Mouse (Mus musculus) lung, postnatal 4 days (tissue): ENCODE data around the gene H60b.
"Not testable (repeated sequence)": the region's sequence is repeated elsewhere in the genome, so short reads cannot be mapped to it uniquely, and the experiment has no call there.

ENCODE experiments used
- DNase-seq, 2 experiments: peaks; one replicate each; pipeline ENCODE4 v3.0.0; 2021

H60b gene

DNA sequence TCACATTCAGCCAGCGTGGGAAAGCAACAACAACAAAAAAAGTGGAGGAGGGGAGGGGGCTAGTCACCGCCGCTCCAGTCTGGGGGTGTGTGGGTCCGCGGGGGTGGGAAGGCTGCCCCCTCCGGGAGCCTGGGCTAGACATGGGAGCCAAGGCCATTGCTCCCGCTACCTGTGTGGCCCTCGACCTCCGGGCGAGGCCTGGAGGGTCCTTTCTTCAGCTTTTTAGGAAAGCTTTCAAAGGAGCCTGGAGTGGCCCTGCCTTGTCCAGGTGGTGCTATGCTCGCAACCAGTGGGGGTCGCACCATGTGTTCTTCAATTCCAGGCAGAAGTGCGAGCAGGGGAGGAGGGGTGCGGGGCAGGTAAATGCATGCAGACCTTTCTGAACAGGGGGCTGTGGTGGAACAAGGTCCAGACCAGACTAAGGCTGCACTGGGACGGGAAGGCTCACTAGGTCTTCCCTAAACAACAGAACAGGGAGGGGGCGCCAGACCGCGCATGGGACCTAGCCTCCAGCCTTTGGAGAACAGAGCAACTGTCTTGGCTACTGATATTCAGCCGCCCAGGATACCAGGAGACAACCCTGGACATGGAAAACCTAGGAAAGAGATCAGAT, 116.2 kb downstream of the H60b start:
- DNase-seq: no peak

DNA sequence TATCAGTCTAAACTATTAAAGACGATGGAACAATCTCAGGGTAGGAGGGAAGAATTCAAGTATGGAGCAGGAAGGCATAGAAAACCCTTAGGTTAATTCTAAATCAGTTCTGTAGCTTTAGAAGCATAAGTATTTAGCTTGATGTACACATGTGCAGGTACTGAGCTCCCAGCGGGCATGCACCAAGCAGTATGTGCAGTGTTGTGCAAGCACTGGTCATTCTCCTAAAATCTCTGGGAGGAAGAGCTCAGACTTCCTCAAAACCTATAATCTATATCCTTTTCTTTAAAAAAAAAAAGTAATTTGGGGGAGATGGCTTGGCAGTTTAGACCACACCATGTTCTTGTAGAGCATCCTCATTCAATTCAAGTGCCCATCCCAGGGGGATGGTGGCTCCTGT, 120.1 kb downstream of the H60b start:
- DNase-seq: not testable (repeated sequence)

DNA sequence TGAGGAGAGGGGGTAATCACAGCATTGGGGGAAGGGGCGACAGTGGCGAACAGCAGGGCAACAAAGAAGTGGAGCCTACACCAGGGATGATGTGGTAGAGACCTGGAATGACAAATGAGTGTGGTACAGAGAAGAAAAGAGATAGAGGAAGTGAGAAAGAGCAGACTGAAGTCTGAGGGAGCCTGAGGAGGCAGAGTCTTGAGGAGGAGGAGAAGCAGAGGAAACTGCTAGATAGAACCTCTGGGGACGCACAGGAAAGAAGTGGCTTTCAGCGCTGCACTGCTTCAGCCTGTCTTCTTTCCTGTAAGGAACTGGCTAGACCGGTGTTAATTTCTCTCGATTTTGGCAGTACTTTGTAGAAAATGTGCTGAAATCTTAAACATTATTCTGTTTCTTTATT, 124.4 kb downstream of the H60b start:
- no peak for DNase-seq

DNA sequence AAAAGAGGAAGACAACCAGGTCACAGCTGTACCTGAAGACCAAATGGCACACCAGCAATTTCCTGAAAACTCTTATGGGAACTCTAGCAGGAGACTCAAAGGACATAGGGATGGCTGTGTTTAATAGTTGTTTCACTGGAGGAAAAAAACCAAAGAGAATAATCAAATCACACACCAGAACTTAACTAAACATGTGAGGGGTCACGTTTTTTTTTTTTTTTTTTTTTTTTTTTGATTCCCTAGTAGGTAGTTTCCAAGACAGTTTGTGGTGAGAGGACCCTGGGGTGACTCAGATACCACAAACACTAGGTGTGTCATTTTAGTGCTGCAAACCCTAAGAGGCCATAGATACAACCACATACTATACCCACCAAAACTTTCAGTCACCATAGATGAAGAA, 137.3 kb downstream of the H60b start:
- no peak for DNase-seq

DNA sequence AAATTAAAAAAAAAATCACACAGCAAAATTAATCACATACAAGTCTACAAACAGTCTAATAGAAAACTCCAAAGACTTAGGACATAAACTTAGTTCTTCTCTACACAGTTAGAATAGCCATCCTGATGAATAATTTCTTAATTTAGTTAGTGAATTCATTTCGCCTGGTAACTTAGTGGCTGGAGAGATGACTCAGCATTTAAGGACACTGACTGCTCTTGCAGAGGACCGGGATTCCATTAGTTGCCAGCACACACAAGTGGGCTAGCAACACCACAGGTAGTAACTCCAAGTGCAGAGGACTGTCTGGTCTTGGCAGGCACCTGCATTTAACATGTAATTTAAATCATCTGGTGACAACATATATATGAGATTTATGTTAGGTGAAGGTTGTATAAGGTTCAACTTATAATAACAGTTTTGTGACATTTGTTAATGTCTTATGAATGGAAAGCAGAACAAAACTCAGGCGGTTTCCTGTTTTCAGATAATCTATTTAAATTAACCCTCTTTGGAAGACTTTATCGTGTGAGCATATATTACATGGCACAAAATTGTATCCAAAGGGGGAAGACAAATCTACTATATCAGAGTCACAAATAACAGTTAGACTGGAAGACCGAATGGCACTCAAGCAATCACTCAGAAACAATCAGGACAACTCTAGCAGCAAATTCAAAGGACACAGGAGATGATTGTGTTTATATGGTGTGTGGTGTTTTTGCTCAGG, 138.8 kb downstream of the H60b start:
- no peak for DNase-seq

DNA sequence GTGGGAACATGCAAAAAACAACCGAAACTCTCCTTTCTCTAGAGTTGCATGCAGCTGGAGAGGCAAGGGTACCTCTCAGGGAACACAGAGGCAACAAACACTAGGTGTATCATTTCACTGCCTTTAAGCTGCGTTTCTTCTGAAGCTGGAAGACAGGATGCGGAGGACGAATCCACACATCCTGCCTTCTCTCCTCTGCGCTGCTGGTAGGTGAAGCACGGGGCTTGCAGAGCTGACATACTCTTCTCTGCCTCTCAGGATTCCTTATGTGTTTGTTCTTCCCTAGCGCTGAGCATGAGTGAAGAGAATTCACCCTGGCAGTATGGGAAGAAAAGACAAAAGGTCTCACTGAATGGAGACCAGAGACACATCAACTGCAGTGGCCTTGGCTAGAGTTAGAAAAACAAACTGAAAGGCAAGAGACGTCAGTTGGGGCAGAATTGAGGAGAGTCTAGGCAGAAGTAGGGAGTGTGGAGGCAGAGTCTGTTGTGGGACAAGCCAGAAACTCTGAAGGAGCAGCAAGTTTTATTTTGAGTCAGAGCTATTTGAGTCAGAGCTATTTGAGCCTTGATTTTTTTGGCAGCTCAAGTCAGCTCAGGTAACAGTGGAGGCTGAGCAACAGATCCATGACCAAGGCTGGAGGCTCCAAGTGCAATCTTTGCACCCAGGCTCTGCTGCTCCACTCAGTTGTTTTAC, 139.5 kb downstream of the H60b start:
- DNase-seq: no peak

DNA sequence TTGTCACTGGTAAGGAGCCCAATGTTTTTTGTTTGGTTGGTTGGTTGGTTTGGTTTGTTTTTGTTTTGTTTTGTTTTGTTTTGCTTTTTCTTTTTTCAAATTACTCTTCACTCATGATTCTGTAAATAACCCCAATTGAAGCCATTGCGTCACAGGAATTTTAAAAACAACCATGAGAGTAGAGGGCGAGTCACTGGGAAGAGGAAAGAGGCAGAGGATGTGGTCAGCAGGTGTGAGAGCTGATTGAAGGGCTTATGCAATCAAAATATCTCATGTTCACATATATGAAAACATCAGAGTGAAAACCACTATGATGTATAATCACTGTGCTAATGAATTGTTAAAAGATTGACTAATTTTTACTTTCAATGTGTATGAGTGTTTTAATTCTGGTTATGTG, 140.9 kb downstream of the H60b start:
- DNase-seq: no peak

DNA sequence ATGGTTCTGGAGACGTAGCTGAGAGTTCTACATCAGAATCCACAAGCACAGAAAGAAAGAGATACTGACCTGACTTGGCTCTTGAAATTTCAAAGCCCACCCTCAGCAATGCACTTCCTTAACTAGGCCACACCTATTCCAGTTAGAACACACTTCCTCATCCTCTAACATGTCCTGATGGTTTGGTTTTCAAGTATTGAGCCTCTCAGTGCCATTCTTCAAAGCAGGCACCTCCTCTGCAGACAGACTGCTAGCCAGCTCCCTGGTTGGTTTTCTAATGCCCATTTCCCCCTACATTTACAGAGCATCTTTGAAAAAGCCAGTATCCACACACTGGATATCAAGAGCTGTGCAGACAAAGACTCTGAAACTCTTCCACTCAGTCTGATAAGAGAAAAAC, 143.3 kb downstream of the H60b start:
- DNase-seq: no peak

DNA sequence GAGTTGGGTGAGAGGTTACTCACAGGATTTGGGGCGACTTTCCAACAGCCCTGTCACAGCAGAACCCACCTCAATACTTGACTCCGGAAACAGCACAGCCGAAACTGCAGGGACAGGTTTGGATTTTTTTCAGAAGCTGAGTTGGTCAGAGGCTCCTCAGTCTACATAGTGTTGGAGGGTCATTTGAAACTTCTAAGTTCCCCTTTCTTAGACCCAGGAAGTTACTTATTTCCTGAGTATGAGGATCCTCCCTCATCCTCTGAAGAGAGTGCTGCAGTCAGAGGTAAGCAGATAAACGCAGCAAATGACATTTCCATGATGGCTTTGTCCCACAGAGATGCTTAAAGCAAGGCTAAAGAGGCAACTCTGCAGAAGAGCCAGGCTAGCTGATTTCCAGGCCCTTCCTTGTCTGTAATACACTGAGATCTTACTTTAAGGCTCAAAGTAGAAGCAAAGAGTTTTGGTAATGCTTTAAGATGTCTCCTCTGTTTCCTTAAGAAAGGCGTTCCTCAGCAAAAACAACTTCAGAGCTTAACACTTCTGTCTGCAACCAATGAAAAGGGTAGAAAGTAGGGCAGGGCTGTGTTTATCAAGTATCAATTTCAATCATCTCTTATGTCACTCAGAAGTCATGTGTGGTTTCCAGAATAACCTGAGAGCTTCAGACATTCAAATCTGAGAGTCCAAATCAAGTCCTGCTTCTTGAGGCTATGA, 144.1 kb downstream of the H60b start:
- DNase-seq: no peak

DNA sequence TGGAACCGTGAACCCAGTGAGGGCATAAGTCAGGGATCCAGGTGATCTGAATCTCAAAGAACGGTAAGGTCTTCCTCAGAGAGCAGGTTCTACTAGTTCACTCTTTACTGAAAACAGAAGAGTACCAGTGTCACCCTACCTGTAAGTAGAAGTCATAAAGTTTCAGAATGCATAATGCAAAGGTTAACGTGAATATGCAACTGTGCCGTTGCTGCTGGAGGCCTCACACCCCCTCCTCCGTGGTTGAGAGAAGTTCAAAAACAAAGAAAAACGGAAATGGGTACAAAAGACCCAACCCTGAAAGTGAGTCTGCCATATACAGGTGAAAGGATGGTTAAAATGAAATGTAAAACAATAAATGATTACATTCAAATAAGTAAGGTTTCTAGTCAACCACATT, 145.3 kb downstream of the H60b start:
- no peak for DNase-seq

DNA sequence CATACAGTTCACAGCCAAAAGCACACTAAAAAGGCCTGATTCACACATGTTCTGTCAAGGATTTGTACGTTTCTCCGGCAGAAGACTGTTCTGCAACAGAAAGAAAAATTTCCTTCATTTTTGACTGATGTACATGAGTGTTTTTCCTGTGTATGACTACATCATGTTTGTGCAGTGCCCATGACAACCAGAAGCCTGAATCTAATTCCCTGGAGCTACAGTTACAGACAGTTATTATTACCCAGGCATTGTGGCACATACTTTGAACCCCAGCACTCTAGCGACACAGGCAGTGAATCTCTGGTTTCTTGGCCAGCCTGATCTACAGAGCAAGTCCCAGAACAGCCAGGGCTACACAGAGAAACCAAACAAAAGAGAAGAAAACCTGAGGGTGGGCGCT, 147.4 kb downstream of the H60b start:
- DNase-seq: no peak

DNA sequence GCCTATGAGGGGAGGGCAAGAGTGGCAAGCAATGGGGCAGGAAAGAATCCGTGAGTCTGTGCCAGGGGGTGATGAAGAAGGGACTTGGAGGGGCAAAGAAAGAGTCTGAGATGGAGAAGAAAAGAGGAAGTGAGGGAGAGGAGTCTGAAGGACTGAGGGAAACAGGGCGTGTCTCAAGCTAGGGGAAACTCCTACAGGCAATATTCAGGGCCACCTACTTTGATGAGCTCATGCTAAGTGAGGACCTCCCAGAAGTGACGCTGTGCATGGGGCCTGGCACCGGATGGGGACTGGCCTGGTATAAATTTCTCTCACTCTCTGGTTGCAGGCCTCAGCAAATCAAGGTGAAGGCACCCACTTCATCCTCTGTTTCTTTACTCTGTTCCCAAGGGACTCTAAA, 148.1 kb downstream of the H60b start:
- peak; percentile 13 to 19 for DNase-seq

DNA sequence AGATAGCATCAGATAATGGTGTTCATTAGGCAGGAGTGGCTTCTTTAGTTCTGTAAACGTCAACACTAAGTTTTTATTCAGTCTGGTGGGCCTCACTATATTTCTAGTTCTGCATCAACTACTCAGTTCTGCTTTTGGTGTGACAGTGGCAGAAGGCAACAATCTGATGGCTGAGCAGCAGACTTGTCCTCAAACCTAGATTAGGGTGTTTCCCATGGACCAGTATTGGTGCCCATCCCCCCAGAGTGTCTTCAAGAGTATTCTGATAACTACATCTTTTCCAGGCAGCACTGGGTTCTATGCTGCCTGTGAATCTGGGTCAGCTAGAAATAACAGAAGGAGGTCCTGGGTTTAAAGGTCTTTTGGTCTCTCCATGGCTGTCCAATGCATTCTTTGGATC, 149.8 kb downstream of the H60b start:
- no peak for DNase-seq

DNA sequence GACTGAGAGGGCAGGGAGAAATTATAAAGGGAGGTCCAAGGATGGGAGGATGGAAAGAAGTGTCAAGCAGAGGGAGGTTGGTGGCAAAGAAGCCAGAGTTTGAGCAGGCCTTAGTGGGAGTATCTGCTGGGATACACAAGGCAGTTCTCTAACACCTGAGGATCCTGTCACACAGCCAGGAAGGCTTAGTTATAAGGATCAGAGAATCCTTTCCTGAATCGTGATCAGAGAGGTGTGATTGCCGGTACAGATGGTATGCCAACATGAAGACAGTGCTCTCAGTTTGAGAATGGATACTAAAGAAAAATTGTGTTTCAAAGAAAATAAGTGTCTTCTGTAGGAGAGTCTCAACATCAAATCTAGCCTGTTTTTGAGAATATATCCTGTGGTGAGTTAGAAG, 164.5 kb downstream of the H60b start:
- no peak for DNase-seq
